Mouse (Mus musculus) embryo, embryonic 10 days (tissue): Measurements from ENCODE around the gene Vmn2r121.

ENCODE experiments used
- DNase-seq: peaks from one replicate; pipeline ENCODE4 v3.0.0-alpha.2; 2015; ENCODE audit warnings: low spot score

Vmn2r121 gene

DNA sequence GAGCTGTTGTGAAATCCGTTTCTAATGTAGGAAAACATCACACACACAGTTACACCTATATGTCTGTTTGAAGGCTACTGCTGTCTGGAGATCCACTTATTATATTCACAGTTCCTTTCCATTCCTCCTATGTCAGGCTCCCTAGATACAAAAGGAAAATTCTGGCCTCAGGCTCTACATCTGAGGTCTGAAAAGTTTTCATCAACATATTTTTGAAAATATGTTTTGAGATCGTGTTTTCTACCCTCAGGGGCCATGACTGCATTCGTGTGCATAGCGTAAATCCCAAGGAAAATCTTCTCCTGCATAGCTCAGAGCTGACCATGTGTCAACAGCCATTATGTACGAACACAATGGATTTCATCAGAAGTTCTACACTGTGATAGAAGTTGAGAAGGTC, at the start of gene Vmn2r121:
TSS of gene Vmn2r121 (minus strand) at position 101 of the 400 bp plus-strand sequence.
- no peak for DNase-seq
